Mouse (Mus musculus): ENCODE data around the gene Tcf25.

DNA sequence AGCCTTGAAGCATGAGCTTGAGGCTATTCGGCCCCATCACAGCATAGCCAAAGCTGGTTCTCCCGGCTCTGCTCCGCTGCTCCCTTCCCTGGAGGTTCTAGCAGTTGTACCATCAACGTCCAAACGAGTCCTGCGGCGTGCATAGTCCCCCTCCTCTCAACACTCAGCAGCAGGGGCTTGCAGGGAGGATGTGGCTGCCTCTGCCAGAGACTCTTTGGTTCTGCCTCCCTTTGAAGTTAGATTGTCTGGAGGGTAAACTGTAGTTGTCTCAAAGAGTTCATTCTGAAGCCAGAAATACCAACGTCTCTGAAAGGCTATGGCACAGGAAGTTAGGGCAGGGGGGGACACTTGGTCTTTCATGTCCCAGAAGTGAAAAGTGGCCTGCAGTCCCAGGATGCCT, 31.0 kb downstream of the Tcf25 start:
- no peak for TF ChIP-seq CTCF (IDR thresholded peaks at IDR 0.05; ENCODE audit: borderline replicate concordance, insufficient read depth, low read length)
- no peak for TF ChIP-seq POLR2A (IDR thresholded peaks at IDR 0.05; ENCODE audit: low read depth, low read length)
